Mouse (Mus musculus): Measurements from ENCODE around the gene Sgsm1.

Sgsm1 gene

DNA sequence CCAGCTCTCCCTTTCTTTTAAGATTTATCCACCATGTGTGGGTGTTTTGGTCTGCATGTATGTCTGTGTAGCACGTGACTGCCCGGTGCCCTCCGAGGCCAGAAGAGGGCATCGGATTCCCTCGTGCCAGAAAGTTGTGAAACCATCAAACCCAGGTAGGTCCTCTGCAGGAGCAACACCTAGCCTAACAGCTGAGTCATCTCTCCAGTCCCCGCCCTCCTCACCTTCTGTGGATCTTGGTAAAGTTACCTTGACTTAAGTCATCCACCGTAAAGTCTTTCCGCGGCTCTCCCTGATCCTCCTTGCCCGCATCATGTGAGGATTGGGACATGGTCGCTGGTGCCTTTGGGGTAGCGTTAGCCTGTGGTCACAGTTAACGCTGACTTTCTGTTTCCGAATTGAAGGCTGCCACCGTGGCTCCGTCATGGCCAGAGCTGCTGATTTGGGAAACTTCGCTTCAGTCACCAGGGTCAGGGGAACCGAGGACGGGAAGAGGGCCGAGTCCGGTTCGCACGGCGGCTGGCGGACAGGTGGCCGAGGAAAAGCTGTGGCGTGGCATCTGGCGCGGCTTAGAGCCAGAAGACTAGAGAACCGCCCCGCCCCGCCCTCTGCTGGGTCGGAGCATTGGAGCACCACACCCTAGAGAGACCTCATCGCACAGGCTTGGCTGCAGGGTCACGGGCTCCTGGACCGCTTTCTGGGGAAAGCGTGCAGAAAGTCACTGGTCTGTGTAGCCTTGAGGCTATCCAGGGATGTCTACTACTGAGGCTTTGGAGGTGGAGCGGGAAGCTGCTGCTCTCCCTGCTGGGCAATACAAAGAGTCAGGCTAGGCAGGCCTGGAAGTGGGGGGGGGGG is 13.4 kb upstream of the Sgsm1 start:
- peak; percentile 93 for DNase-seq (ENCODE audit: low read depth, low spot score)

DNA sequence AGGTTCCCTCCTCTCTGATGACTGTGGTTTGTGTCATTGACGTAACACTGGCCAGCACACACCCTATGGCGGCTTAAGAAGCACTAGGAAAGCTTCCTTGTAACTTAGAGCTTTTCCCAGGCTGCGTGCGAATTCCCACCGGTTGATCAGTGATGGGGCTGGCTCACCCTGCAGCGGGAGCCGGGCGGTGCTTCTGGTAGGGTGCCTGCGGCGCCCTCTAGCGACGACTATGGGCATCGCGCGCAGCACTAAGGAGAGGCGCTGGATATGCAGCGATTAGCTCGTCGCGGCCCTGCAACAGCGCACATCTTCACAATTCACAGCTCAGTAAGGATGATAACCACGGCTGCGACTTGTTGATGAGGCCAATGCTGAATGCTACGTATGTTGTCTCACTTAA is 3.4 kb upstream of the Sgsm1 start:
- peak; percentile 90 for DNase-seq (ENCODE audit: low read depth, low spot score)

DNA sequence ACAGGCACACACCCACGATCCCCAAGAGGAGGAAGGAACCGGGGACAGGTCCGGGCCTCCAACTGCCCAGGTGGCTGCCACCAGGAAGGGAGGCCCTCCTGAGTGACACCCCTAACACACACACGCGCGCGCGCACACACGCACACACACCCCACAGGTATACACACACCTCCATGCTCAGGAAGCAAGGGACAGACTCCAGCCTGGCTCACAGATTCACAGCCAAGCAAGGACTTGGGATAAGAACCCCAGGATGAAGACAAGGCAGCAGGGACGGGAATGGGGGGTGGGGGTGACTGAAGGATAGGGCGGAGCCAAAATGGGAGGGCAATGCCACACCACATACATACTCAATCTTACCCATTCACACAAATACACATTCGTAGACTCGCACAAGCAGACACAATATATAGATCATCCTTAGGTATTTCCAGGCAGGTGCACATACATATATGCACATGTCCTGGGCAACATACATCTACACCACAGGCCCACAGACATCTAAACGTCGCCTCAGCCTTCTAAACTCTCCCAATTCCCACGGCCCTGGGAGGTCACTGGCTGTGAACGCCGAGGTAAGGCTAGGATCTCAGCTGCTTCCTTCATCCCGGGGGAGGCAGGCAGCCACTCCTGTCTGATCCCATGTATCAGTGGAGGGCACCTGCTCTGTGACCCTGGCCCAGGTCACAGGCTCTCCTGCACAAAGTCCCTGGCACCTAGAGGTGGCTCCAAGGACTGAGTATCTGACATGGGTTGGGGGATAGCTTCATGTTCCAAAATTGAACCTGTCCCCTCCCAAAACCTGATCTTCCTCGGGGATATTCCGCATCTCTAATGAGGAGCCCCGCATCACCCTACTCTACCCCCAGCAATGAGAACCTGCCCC is 852 bp downstream of the Sgsm1 start:
- DNase-seq (ENCODE audit: low read depth, low spot score), result no peak

DNA sequence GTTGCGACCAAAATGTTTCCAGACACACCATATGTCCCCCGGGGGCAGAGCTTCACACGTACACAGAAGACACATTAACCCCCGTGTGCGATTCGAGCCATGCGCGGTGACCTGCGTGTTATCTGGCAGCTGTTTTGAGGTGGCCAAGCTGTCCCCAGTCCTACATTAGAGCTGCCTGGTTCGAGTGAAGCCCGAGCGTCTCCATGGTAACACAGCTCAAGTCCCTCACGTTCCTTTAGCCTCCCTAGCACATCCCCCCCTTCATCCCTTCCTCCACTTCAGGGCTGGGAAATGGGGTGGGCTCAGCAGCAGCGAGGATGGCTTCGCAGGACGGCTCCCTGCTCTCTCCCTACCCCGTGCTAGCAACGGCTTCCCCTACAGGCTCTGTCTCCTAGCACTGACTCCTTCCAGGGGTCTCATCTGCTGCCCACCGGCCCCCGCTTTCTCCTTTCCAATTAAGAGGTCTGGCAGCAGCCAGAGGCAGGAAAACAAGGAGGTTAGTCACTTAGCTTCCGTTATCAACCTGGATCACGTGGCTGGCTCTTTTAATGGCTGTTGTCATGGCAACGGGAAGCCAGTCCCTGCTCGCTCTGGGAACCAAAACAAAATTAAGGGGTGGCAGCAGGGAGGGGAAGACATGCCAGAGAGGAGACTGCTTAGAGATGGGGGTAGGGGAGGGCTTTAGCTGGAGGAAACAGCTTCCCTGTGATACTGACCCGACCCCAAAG is 3.7 kb downstream of the Sgsm1 start:
- DNase-seq (ENCODE audit: low read depth, low spot score), result peak; percentile 71

DNA sequence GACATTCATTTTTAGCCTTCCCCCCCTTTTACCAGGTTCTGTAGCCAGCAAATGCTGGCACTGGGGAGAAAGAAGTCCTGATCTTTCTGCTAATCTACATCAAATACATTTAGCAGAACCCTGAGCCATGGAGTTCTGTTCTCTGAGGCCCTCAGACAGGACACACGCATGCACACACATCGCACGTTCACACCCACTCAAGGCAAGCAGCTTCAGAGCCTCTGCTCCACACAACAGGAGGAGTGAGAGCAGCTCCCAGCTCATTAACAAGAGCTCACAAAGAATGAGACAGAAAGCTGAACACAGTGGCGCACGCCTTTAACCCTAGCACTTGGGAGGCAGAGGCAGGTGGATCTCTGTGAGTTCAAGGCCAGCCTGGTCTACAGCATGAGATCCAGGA is 6.1 kb downstream of the Sgsm1 start:
- no peak for DNase-seq (ENCODE audit: low read depth, low spot score)

DNA sequence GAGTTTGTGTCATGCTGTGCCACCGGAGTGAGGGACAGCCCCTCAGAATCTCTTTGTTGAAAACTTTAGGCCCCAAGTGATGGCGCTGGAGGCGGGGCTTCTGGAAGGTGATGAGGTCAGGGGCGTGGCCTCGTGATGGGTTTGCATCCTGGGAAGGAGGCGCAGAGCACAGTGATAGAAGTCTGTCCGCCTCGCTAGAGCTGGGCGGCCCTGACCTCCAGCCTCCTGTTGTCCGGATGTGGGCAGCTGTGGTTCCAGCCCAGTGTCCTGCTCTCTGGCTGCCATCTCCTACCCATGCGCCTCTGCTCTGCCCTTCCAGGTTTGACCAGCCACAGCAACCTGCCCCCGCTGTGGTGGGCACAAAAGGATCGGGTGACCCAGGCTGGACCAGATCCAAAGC is 8.7 kb downstream of the Sgsm1 start:
- peak; percentile 78 for DNase-seq (ENCODE audit: low read depth, low spot score)

DNA sequence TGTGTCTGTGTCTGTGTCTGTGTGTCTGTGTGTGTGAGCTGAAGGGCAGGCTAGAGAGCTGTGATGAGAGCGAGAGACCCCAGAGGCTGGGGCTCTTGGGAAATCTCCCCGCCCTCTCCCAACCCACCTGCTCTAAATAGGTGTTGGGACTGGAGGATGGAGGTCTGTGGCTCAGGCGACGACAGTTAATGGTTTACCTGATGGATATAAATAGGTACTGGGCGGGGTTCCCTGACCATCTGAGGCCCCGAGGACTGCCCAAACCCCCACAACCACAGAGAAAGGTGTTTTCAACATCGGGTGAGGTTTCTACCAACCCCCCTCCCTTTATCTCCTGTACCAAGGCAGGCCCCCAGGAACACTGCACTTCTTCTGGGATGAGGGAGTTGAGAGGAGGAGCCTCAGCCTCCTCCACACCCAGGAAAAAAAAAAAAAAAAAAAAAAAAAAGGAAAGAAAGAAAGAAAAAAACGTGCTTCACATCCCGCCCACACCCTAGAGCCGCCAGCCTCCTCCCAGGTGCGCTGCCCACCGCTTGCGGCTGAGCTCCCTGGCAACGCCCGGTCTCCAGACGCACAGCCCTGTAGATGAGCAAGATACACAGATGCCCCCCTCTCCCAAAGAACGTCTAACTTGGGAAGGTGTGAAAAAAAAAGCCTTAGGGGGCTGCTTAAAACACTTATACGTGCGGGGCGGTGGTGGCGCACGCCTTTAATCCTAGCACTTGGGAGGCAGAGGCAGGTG is 10.3 kb downstream of the Sgsm1 start:
- no peak for DNase-seq (ENCODE audit: low read depth, low spot score)

DNA sequence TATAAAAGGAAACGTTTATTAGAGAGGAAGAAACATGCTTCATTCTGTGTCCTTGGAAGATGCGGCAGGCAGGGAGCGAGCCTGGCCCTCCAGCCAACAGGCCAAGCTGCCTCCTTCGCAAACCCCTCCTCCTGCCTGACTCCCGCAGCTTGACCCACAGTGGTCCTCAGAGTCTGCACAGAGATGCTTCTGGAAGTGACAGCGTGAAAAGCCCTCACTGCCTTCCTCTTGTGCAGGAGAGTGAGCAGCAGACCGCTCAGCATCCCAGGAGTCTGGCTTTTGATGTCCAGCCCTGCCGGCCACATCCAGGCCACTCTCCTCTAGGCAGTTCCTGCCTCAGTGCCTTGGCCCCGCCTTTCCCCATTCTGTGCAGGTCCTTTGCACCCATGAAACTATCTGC is 11.2 kb downstream of the Sgsm1 start:
- DNase-seq (ENCODE audit: low read depth, low spot score), result no peak

DNA sequence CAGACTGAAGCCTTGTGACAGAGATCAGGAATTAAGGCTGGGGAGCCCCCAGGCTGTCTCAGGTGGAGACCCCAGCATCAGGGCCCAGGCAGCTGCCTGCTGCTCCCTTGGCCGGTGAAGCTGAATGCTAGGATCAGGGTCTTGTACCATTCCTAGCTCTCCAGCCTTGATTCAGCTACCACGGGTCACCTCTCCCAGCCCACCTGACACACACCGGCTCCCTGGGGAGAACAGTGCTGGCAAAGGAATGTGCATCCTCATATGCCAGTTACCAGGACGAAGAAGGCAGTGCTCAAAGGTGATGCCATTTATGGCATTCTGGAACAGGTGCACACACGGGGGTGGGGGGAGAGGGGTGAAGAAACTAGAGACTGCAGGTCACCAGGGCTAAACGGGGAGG is 11.8 kb downstream of the Sgsm1 start:
- no peak for DNase-seq (ENCODE audit: low read depth, low spot score)

DNA sequence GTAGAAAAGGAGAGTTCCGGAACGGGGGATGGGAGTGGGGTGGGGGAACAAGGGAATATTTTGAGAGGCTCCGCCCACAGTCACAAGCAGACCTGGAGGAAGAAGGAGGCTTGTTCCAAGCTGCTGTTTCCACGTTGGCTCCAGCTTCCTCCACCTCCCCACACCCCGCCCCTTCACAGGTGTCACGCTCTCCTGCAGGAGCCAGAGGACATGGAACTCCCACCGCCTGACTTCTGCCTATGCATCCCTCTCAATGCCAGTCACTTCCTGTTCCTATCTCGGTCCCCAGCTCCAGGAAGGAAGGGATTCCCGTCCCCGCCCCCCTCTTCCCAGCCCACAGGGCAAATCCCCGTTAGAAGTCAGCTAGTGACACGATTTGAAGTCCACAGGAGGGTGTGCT is 12.5 kb downstream of the Sgsm1 start:
- peak; percentile 55 for DNase-seq (ENCODE audit: low read depth, low spot score)

DNA sequence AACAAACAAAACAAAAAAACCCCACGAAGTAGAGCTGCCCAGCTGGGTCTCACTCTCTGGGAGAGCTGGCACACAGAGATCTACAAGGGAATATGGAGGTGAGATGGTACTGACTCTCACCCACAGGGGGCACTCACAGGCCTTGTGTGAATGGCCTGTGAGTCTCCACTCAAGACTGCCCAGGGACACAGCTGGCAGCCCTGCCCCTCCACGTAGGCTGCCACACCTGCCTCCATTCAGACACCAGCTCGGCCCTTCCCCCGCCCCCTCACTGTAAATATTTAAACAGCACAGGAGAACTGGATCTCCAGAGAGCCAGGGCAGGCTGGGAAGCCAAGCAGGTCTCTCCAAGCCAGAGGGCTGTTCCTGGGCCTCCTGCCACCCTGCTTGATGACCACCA is 14.8 kb downstream of the Sgsm1 start:
- DNase-seq (ENCODE audit: low read depth, low spot score), result peak; percentile 73

DNA sequence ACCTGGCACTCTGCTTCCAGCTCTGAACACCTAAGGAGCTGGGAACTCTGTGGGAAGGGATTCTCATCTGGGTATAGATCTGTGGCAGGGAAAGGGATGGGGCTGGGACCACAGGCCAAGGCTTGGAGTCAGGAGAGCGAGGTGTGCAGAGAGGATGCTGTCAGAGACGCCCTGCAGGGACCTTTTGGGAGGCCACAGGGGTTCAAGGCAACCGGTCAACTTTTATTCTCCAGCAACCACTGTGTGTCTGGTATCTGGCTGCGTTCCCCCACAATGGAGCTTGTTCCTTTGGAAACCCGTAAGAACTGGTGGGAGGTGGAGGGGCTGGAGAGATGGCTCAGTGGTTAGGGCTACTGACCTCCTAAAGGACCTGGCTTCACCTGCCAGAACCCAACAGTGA is 16.0 kb downstream of the Sgsm1 start:
- DNase-seq (ENCODE audit: low read depth, low spot score), result no peak

DNA sequence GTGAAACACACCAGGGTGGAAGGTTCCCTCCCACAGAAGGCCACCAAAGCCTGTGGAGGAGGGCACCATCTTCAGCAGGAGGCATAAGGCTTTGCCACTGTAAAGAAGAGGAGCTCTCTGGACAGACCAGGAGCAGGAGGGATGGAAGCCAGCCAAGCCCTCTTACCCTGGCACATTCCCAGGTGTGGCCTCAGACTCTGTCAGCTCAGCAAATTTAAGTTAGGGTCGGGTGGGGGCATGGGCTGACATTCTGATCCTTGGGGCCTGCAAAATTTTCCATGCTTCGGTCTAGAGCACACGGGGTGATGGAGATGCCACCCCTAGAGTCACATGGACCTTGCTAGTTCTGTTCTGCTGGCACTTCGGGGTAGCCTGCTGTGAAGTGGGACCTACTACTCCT is 17.1 kb downstream of the Sgsm1 start:
- no peak for DNase-seq (ENCODE audit: low read depth, low spot score)

DNA sequence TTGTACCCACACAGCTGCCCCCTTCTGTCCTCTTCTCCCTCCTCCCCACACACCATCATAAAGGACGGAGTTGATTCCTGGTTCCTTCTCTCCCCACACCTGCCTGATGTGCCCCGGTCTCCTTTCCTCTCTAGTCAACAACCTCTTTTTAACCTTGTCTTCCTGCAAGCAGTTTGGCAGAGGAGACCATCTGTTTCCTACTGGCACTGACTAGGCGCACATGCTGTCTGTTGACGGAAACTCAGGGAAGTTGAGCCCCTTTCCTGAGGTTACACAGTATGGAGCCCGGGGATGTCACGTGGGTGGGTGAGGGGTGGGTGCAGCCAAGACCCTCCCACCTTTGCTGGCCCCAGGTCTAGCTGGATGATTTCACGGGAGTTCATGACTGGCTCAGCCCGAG is 17.8 kb downstream of the Sgsm1 start:
- DNase-seq (ENCODE audit: low read depth, low spot score), result no peak

DNA sequence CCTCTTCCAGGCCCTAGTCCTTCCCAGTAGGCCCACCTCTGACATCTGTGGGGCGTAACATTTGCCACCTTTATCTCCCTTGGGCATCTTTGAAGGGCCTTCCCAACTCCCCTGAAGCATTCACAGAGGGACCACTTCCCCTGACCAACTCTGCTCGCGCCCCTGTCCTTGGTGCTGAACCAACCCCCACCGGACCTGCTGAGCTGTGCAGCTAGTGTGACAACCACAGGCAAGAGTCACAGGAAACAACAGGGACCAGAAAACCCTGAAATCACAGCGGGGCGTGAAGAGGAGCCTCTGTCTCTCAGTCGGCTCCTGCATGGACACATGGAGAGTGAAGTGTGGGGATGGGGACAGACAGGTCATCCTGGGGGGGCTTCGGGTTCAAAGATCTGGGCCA is 18.4 kb downstream of the Sgsm1 start:
- DNase-seq (ENCODE audit: low read depth, low spot score), result peak; percentile 41

DNA sequence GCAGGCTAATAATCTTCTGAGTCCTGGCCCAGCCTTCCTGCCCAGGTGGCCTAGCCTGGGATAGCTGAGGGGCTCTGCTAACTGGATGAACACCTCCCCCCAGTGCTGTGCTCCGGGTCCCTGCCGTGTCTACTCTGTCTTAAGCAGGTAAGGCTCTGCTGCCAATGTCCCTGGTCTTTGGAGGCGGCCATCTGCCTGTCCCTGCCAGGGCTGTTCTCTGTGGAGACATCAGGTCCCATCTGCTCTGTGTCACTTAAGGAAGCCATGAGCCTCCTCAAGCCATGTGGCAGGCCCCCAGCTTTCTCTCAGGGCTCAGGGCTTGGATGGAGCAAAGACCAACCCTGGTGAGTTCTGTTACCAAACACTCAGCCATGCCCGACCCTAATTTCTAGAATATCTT is 19.5 kb downstream of the Sgsm1 start:
- no peak for DNase-seq (ENCODE audit: low read depth, low spot score)

DNA sequence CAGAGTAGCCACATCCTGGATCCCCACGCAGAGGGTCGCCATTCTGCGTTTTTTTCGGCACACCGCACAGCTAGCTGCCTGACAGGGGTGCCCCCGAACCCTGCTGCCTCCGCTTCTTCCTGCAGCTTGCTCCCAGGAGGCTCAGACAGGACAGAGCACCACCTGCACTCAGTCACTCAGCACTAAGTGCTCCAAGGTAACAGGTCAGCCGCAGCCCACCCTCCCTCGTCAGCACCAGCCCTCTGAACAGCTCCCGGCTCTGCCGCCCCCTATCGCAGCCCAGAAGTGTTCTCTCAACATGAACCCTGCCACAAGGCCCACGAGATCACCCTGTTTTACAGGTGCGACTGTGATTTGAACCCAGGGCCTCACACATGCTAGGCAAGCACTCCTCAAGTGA is 20.4 kb downstream of the Sgsm1 start:
- no peak for DNase-seq (ENCODE audit: low read depth, low spot score)

DNA sequence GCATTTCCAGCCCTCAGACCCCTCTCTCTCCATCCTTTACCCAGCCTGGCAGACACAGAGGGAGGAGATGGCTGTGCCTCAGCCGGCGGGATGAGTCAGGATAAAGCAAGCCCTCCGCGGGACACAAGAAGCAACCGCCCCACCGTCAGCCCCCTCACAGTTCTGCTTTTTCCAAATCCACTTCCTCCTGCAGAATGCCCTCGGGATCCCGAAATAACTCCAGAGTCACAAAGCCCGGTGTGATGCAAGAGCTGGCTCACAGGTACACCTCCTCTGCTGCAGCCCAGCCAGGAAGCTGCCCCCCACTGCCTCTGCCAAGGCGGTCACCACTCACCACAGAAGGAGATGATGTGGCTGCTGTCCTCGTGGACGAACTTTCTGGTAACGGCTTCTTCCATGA is 22.1 kb downstream of the Sgsm1 start:
- DNase-seq (ENCODE audit: low read depth, low spot score), result no peak

DNA sequence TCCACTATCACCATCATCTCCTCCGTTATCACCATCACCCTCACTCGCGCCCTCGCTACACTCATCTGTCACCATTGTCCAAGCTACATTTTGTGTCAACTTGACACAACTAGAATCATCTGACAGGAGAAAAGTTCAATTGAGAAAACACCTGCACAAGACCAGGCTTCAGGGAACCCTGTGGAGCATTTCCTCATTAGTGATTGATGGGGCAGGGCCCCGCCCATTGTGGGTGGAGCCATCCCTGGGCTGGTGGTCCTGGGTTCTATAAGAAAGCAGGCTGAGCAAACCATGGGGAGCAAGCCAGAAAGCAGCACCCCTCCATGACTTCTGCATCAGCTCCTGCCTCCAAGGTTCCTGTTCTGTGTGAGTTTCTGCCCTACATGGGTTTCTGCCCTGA is 22.8 kb downstream of the Sgsm1 start:
- DNase-seq (ENCODE audit: low read depth, low spot score), result no peak

DNA sequence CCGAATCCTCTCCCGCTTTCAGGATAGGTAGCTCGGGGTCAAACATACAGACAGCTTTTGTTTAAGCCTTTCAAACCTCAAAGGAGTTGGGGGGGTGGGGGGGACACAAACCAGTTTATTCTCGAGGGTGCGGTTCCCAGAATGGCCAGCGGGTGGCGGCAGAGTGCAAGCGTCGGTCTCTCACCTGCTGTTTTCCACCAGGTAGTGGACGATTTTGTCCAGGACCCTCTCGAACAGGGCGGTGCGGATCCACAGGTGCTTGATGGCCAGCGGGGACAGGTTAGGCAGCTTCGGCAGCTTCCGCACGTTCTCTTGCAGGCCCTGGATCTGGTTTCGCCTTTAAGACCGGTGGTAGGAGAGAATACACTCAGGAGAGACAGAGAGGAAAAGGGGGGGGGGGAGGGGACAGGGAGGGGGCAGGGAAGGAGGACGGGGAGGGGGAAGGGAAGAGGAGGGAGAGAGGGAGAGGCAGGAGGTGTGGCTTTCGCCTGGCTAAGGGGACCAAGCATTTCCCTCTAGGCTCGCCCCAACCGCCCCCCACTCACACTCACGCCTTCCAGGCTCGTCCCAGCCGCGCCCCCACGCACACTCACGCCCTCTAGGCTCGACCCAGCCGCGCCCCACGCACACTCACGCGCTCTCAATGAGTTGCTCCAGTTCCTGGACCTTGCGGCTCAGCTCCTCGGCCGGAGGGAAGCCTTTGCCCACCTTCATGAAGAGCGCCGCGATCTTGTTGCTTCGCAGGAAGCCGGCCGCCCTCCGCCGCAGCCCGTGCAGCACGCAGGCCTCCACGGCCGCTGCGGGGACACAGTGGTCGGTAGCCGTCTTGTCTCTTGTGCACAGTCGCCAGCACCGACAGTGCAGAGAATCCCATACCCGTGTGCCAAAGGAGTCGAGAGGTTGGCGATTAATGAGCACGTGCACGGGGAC is 23.7 kb downstream of the Sgsm1 start:
- DNase-seq (ENCODE audit: low read depth, low spot score), result peak; percentile 49
